Mouse (Mus musculus): ENCODE data around the gene Atg4b.

GRCm38 (mm10) chr1:93836532-93836913 lies 85.2 kb downstream of the Atg4b start:
- TF ChIP-seq EP300 (optimal IDR thresholded peaks at IDR 0.05) (no peak), CTCF (IDR thresholded peaks at IDR 0.05; ENCODE audit: low read depth) (no peak)

All from stomach, postnatal 0 days (tissue).